Mouse (Mus musculus): Measurements from ENCODE around the gene Psmb2. TPM values are rescaled to one million over a fixed set of nuclear protein-coding genes. Genes with fewer than 3 reads are reported as not detected.
A peak's percentile ranks its signal among the peaks of the same experiment; 100 is the strongest.

Psmb2 gene
- polyA plus RNA-seq, 1 experiment = 166 TPM

- no peaks in the 10 kb centered on the region for H3K4me1 ChIP-seq (ENCODE audit: control insufficient read depth, insufficient read depth, low read length)
- TF ChIP-seq CTCF (IDR thresholded peaks at IDR 0.05; ENCODE audit: extremely low read depth, insufficient read depth, low read length) (peak; percentile 33; the same call in 1 of the 2 replicates), POLR2A (IDR thresholded peaks at IDR 0.05; ENCODE audit: extremely low read depth, insufficient read depth, low read length) (no peak)
- no peak overlapping the region for H3K27ac ChIP-seq (ENCODE audit: insufficient read depth, low read length)
- H3K4me3 ChIP-seq (ENCODE audit: insufficient read depth, low read length) = no peak overlapping the region
Measured at GRCm38 (mm10) chr4:126739966-126740676, 62.7 kb downstream of the Psmb2 start.

GRCm38 (mm10) chr4:126741448-126741847 lies 64.0 kb downstream of the Psmb2 start:
- no peak for TF ChIP-seq POLR2A (IDR thresholded peaks at IDR 0.05; ENCODE audit: extremely low read depth, insufficient read depth, low read length)
- peak; percentile 88 for TF ChIP-seq CTCF (IDR thresholded peaks at IDR 0.05; ENCODE audit: extremely low read depth, insufficient read depth, low read length)
- Histone ChIP-seq H3K27ac (ENCODE audit: insufficient read depth, low read length) (no peak overlapping the region), H3K4me3 (ENCODE audit: insufficient read depth, low read length) (no peak overlapping the region), H3K4me1 (ENCODE audit: control insufficient read depth, insufficient read depth, low read length) (no peaks in the 10 kb centered on the region)

GRCm38 (mm10) chr4:126742976-126743375 lies 65.5 kb downstream of the Psmb2 start:
- Histone ChIP-seq H3K4me3 (ENCODE audit: insufficient read depth, low read length) (no peak overlapping the region), H3K27ac (ENCODE audit: insufficient read depth, low read length) (no peak overlapping the region), H3K4me1 (ENCODE audit: control insufficient read depth, insufficient read depth, low read length) (no peaks in the 10 kb centered on the region)
- TF ChIP-seq CTCF (IDR thresholded peaks at IDR 0.05; ENCODE audit: extremely low read depth, insufficient read depth, low read length) (no peak), POLR2A (IDR thresholded peaks at IDR 0.05; ENCODE audit: extremely low read depth, insufficient read depth, low read length) (no peak)

- no peaks in the 10 kb centered on the region for H3K4me1 ChIP-seq (ENCODE audit: control insufficient read depth, insufficient read depth, low read length)
- H3K27ac ChIP-seq (ENCODE audit: insufficient read depth, low read length) = no peak overlapping the region
- no peak overlapping the region for H3K4me3 ChIP-seq (ENCODE audit: insufficient read depth, low read length)
- no peak for TF ChIP-seq POLR2A (IDR thresholded peaks at IDR 0.05; ENCODE audit: extremely low read depth, insufficient read depth, low read length)
- TF ChIP-seq CTCF (IDR thresholded peaks at IDR 0.05; ENCODE audit: extremely low read depth, insufficient read depth, low read length) = no peak
Measured at GRCm38 (mm10) chr4:126743713-126744112, 66.3 kb downstream of the Psmb2 start.

- H3K27ac ChIP-seq (ENCODE audit: insufficient read depth, low read length) = no peak overlapping the region
- H3K4me1 ChIP-seq (ENCODE audit: control insufficient read depth, insufficient read depth, low read length) = 0 out of 2 replicates have a peak, but pooled peaks cover 2% of the 10 kb centered on the region
- TF ChIP-seq POLR2A (IDR thresholded peaks at IDR 0.05; ENCODE audit: extremely low read depth, insufficient read depth, low read length) (no peak), CTCF (IDR thresholded peaks at IDR 0.05; ENCODE audit: extremely low read depth, insufficient read depth, low read length) (no peak)
- H3K4me3 ChIP-seq (ENCODE audit: insufficient read depth, low read length) = no peak overlapping the region
Measured at GRCm38 (mm10) chr4:126744831-126745230, 67.4 kb downstream of the Psmb2 start.

GRCm38 (mm10) chr4:126745506-126746193 lies 68.2 kb downstream of the Psmb2 start:
- Histone ChIP-seq H3K27ac (ENCODE audit: insufficient read depth, low read length) (no peak overlapping the region), H3K4me3 (ENCODE audit: insufficient read depth, low read length) (no peak overlapping the region), H3K4me1 (ENCODE audit: control insufficient read depth, insufficient read depth, low read length) (peaks cover 2% of the 10 kb centered on the region; the same call in 1 of the 2 replicates)
- TF ChIP-seq POLR2A (IDR thresholded peaks at IDR 0.05; ENCODE audit: extremely low read depth, insufficient read depth, low read length) (no peak), CTCF (IDR thresholded peaks at IDR 0.05; ENCODE audit: extremely low read depth, insufficient read depth, low read length) (peak; percentile 55)

- TF ChIP-seq CTCF (IDR thresholded peaks at IDR 0.05; ENCODE audit: extremely low read depth, insufficient read depth, low read length) (no peak), POLR2A (IDR thresholded peaks at IDR 0.05; ENCODE audit: extremely low read depth, insufficient read depth, low read length) (no peak)
- Histone ChIP-seq H3K4me1 (ENCODE audit: control insufficient read depth, insufficient read depth, low read length) (peaks cover 5% of the 10 kb centered on the region; the same call in 1 of the 2 replicates), H3K4me3 (ENCODE audit: insufficient read depth, low read length) (no peak overlapping the region), H3K27ac (ENCODE audit: insufficient read depth, low read length) (no peak overlapping the region)
Measured at GRCm38 (mm10) chr4:126746194-126746840, 68.9 kb downstream of the Psmb2 start.

- H3K4me3 ChIP-seq (ENCODE audit: insufficient read depth, low read length) = peak overlapping the region; percentile 96; the same call in 1 of the 2 replicates
- peaks cover 5% of the 10 kb centered on the region; the same call in 1 of the 2 replicates for H3K4me1 ChIP-seq (ENCODE audit: control insufficient read depth, insufficient read depth, low read length)
- TF ChIP-seq POLR2A (IDR thresholded peaks at IDR 0.05; ENCODE audit: extremely low read depth, insufficient read depth, low read length) = no peak
- H3K27ac ChIP-seq (ENCODE audit: insufficient read depth, low read length) = no peak overlapping the region
Measured at GRCm38 (mm10) chr4:126748381-126748780, 71.0 kb downstream of the Psmb2 start.

- Histone ChIP-seq H3K4me3 (ENCODE audit: insufficient read depth, low read length) (peak overlapping the region; percentile 96), H3K27ac (ENCODE audit: insufficient read depth, low read length) (no peak overlapping the region), H3K4me1 (ENCODE audit: control insufficient read depth, insufficient read depth, low read length) (peaks cover 6% of the 10 kb centered on the region; the same call in 1 of the 2 replicates)
Measured at GRCm38 (mm10) chr4:126749553-126749952, 72.1 kb downstream of the Psmb2 start.

More at GRCm38 (mm10) chr4:126749553-126749952, 72.1 kb downstream of the Psmb2 start:
- TF ChIP-seq CTCF (IDR thresholded peaks at IDR 0.05; ENCODE audit: extremely low read depth, insufficient read depth, low read length) (no peak), POLR2A (IDR thresholded peaks at IDR 0.05; ENCODE audit: extremely low read depth, insufficient read depth, low read length) (no peak)
